Mouse (Mus musculus): ENCODE data around the gene B4galt2.

GRCm38 (mm10) chr4:117862823-117863222, 20.5 kb downstream of the B4galt2 start:
- TF ChIP-seq EP300 (IDR thresholded peaks at IDR 0.05; ENCODE audit: low read depth) (no peak), CTCF (IDR thresholded peaks at IDR 0.05; ENCODE audit: low read depth) (no peak)

Data from heart, postnatal 0 days (tissue).